Mouse (Mus musculus) frontal cortex, postnatal 25 days (tissue): Measurements from ENCODE around the gene Lrrc66.
"Not testable (repeated sequence)": the region's sequence is repeated elsewhere in the genome, so short reads cannot be mapped to it uniquely, and the experiment has no call there.

Experiments used
- DNase-seq, 2 experiments: peaks; one replicate each; pipeline ENCODE4 v3.0.0; 2022; ENCODE audit warnings: low spot score in 2 of 2

The Lrrc66 gene

GRCm38 (mm10) chr5:73613296-73613695 is 19.0 kb downstream of the Lrrc66 start:
- DNase-seq: no peak

GRCm38 (mm10) chr5:73611071-73611470 is 21.3 kb downstream of the Lrrc66 start:
- no peak for DNase-seq

- no peak for DNase-seq
Measured at GRCm38 (mm10) chr5:73604964-73605363, 27.4 kb downstream of the Lrrc66 start.

- DNase-seq: no peak
Measured at GRCm38 (mm10) chr5:73604542-73604941, 27.8 kb downstream of the Lrrc66 start.

GRCm38 (mm10) chr5:73602865-73603264 is 29.5 kb downstream of the Lrrc66 start:
- DNase-seq: no peak

GRCm38 (mm10) chr5:73601361-73601763 is 31.0 kb downstream of the Lrrc66 start:
- no peak for DNase-seq

- no peak for DNase-seq
Measured at GRCm38 (mm10) chr5:73599991-73600390, 32.3 kb downstream of the Lrrc66 start.

- DNase-seq: no peak
Measured at GRCm38 (mm10) chr5:73598943-73599695, 33.2 kb downstream of the Lrrc66 start.

GRCm38 (mm10) chr5:73587119-73587518 is 45.2 kb downstream of the Lrrc66 start:
- DNase-seq: no peak

- DNase-seq: no peak
Measured at GRCm38 (mm10) chr5:73586597-73586996, 45.7 kb downstream of the Lrrc66 start.

GRCm38 (mm10) chr5:73585212-73586115 is 46.9 kb downstream of the Lrrc66 start:
- DNase-seq: no peak

- not testable (repeated sequence) for DNase-seq
Measured at GRCm38 (mm10) chr5:73584011-73584410, 48.3 kb downstream of the Lrrc66 start.

- no peak for DNase-seq
Measured at GRCm38 (mm10) chr5:73578131-73578530, 54.2 kb downstream of the Lrrc66 start.

- DNase-seq: peak in 1 of 2 experiments; percentile 33
Measured at GRCm38 (mm10) chr5:73576708-73577107, 55.6 kb downstream of the Lrrc66 start.

GRCm38 (mm10) chr5:73574616-73575015 is 57.7 kb downstream of the Lrrc66 start:
- DNase-seq: no peak

- DNase-seq: peak in 1 of 2 experiments; percentile 2
Measured at GRCm38 (mm10) chr5:73573789-73574188, 58.5 kb downstream of the Lrrc66 start.

- no peak for DNase-seq
Measured at GRCm38 (mm10) chr5:73572846-73573245, 59.5 kb downstream of the Lrrc66 start.

GRCm38 (mm10) chr5:73571395-73572156 is 60.8 kb downstream of the Lrrc66 start:
- DNase-seq: no peak

- no peak for DNase-seq
Measured at GRCm38 (mm10) chr5:73569181-73569580, 63.1 kb downstream of the Lrrc66 start.

GRCm38 (mm10) chr5:73566892-73567291 is 65.4 kb downstream of the Lrrc66 start:
- DNase-seq: no peak

GRCm38 (mm10) chr5:73566119-73566518 is 66.2 kb downstream of the Lrrc66 start:
- no peak for DNase-seq

GRCm38 (mm10) chr5:73564038-73564437 is 68.3 kb downstream of the Lrrc66 start:
- no peak for DNase-seq
